Mouse (Mus musculus): Measurements from ENCODE around the gene Cemip2. TPM values are rescaled to one million over a fixed set of nuclear protein-coding genes. Genes with fewer than 3 reads are reported as not detected.

The Cemip2 gene
- polyA plus RNA-seq, 1 experiment = 12.6 TPM

GRCm38 (mm10) chr19:21825128-21825885 is 47.2 kb downstream of the Cemip2 start:
- Histone ChIP-seq H3K36me3 (ENCODE audit: control insufficient read depth, insufficient read depth) (peaks cover 59% of the 10 kb centered on the region), H3K79me2 (ENCODE audit: control insufficient read depth, insufficient read depth) (no peaks in the 10 kb centered on the region), H3K4me3 (ENCODE audit: insufficient read depth, poor library complexity, severe bottlenecking) (no peak overlapping the region), H3K79me3 (ENCODE audit: low read depth) (no peaks in the 10 kb centered on the region), H3K27me3 (ENCODE audit: control insufficient read depth, insufficient read depth, insufficient read length) (no peaks in the 10 kb centered on the region), H3ac (ENCODE audit: control insufficient read depth, insufficient read length, low read depth) (no peak overlapping the region)
- TF ChIP-seq MAX (IDR thresholded peaks at IDR 0.05) (no peak), USF1 (IDR thresholded peaks at IDR 0.05; ENCODE audit: low read depth) (no peak), CTCF (IDR thresholded peaks at IDR 0.05; ENCODE audit: control insufficient read depth, insufficient read depth, insufficient read length) (no peak), MYOG (IDR thresholded peaks at IDR 0.05; ENCODE audit: control insufficient read depth, extremely low read depth, insufficient read length) (no peak), MYOD1 (IDR thresholded peaks at IDR 0.05; ENCODE audit: control insufficient read depth, insufficient read length, low read depth) (no peak), FOSL1 (IDR thresholded peaks at IDR 0.05; ENCODE audit: insufficient read depth, low read length, poor library complexity, severe bottlenecking) (no peak), CEBPB (IDR thresholded peaks at IDR 0.05; ENCODE audit: low read depth) (no peak)

DNA sequence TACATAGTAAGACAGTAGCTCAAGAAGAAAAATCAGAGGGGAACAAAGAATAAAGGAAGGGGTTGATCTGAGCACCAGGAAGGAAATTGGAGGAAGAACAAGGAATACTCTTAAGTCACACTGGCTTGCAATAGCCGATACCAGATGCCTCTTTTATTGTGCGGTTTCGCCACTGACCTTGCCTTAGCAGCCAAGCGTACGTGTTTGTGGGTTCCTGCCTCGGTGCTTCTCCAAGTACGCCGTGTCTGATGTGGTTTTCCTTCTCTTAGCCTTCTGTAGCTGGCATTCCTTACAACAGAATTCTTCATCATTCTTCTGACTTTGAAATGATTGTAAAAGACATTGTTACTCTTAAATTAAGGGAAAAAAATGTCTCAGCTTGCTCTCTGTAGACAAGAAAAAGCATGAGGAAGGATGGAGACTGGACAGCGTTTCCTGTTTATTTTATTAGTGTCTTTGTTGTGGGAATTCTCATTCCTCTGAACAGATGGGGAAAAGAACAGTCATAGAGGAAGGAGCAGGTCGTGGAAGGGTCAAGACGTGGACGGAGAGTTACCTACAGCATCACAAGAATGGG is 55.4 kb downstream of the Cemip2 start:
- TF ChIP-seq MAX (IDR thresholded peaks at IDR 0.05) = no peak
- Histone ChIP-seq H3K36me3 (ENCODE audit: control insufficient read depth, insufficient read depth) (peaks cover 79% of the 10 kb centered on the region), H3K79me2 (ENCODE audit: control insufficient read depth, insufficient read depth) (no peaks in the 10 kb centered on the region)

GRCm38 (mm10) chr19:21834952-21835351 is 56.8 kb downstream of the Cemip2 start:
- Histone ChIP-seq H3K4me3 (ENCODE audit: insufficient read depth, poor library complexity, severe bottlenecking) (no peak overlapping the region), H3ac (ENCODE audit: control insufficient read depth, insufficient read length, low read depth) (no peak overlapping the region), H3K27me3 (ENCODE audit: control insufficient read depth, insufficient read depth, insufficient read length) (no peaks in the 10 kb centered on the region), H3K36me3 (ENCODE audit: control insufficient read depth, insufficient read depth) (peaks cover 67% of the 10 kb centered on the region), H3K79me3 (ENCODE audit: low read depth) (no peaks in the 10 kb centered on the region), H3K79me2 (ENCODE audit: control insufficient read depth, insufficient read depth) (no peaks in the 10 kb centered on the region)
- TF ChIP-seq USF1 (IDR thresholded peaks at IDR 0.05; ENCODE audit: low read depth) (no peak), MYOD1 (IDR thresholded peaks at IDR 0.05; ENCODE audit: control insufficient read depth, insufficient read length, low read depth) (no peak), MYOG (IDR thresholded peaks at IDR 0.05; ENCODE audit: control insufficient read depth, extremely low read depth, insufficient read length) (no peak), MAX (IDR thresholded peaks at IDR 0.05) (no peak), FOSL1 (IDR thresholded peaks at IDR 0.05; ENCODE audit: insufficient read depth, low read length, poor library complexity, severe bottlenecking) (no peak), CEBPB (IDR thresholded peaks at IDR 0.05; ENCODE audit: low read depth) (no peak), CTCF (IDR thresholded peaks at IDR 0.05; ENCODE audit: control insufficient read depth, insufficient read depth, insufficient read length) (no peak)

More for the DNA sequence above, 55.4 kb downstream of the Cemip2 start:
- Histone ChIP-seq H3ac (ENCODE audit: control insufficient read depth, insufficient read length, low read depth) (no peak overlapping the region), H3K4me3 (ENCODE audit: insufficient read depth, poor library complexity, severe bottlenecking) (no peak overlapping the region), H3K27me3 (ENCODE audit: control insufficient read depth, insufficient read depth, insufficient read length) (no peaks in the 10 kb centered on the region), H3K79me3 (ENCODE audit: low read depth) (no peaks in the 10 kb centered on the region)

DNA sequence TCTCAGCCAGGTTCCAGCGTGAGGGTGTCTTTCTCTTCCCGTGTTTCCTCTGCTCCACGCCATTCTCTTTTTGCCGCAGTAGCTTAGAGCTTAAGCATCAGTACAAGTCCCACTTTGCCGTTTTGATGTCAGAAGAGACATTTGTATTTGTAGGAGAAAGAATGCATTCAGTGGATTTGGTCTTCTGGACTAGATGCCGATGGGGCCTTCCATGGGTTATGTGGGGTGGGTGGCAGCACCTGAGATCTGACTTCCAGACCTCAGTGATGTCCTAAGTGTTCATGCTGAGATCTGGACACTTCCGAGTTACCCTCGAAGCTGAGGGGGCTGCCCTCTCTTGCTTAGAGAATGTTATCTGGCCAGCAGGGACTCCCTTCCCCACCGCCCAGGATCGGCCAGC is 72.6 kb downstream of the Cemip2 start:
- no peaks in the 10 kb centered on the region for H3K79me2 ChIP-seq (ENCODE audit: control insufficient read depth, insufficient read depth)
- TF ChIP-seq USF1 (IDR thresholded peaks at IDR 0.05; ENCODE audit: low read depth) = no peak
- TF ChIP-seq FOSL1 (IDR thresholded peaks at IDR 0.05; ENCODE audit: insufficient read depth, low read length, poor library complexity, severe bottlenecking) = no peak

DNA sequence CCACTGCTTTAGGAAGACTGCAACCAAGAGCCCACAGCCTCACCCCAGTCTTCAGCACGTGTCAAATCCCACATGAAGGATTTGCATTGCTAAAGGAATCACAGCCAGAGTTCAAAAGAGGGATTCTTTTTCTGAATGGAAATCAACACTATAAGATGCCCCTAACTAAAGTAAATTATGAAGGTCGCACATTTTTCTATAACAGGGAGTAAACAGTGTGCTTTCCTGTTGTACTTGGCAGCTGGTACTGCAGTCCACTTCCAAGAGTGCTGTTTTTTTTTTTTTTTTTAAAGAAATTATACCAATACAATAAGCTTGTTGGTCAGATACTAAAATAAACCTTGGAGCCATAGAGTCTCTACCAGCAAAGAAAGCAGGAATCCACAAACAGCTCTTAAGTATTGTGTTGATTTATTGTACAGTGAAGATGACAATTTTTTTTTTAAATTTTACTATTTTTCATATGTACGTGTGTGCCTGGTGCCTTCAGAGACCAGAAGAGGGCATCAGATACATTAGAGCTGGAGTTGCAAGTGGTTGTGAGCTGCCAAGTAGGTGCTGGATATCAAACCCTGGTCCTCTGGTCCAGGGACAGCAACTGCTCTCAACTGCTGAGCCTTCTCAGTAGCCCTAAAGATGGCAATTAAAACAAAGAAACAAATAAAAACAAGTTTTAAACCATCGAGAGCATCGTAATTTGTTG is 76.5 kb downstream of the Cemip2 start:
- Histone ChIP-seq H3ac (ENCODE audit: control insufficient read depth, insufficient read length, low read depth) (no peak overlapping the region), H3K79me2 (ENCODE audit: control insufficient read depth, insufficient read depth) (no peaks in the 10 kb centered on the region), H3K36me3 (ENCODE audit: control insufficient read depth, insufficient read depth) (peaks cover 61% of the 10 kb centered on the region), H3K79me3 (ENCODE audit: low read depth) (no peaks in the 10 kb centered on the region), H3K27me3 (ENCODE audit: control insufficient read depth, insufficient read depth, insufficient read length) (no peaks in the 10 kb centered on the region), H3K4me3 (ENCODE audit: insufficient read depth, poor library complexity, severe bottlenecking) (no peak overlapping the region)
- TF ChIP-seq FOSL1 (IDR thresholded peaks at IDR 0.05; ENCODE audit: insufficient read depth, low read length, poor library complexity, severe bottlenecking) = no peak
- TF ChIP-seq CEBPB (IDR thresholded peaks at IDR 0.05; ENCODE audit: low read depth) = no peak
- TF ChIP-seq CTCF (IDR thresholded peaks at IDR 0.05; ENCODE audit: control insufficient read depth, insufficient read depth, insufficient read length) = no peak
- no peak for TF ChIP-seq MAX (IDR thresholded peaks at IDR 0.05)

More for the DNA sequence above, 72.6 kb downstream of the Cemip2 start:
- Histone ChIP-seq H3K36me3 (ENCODE audit: control insufficient read depth, insufficient read depth) (peaks cover 50% of the 10 kb centered on the region), H3K4me3 (ENCODE audit: insufficient read depth, poor library complexity, severe bottlenecking) (no peak overlapping the region), H3ac (ENCODE audit: control insufficient read depth, insufficient read length, low read depth) (no peak overlapping the region), H3K79me3 (ENCODE audit: low read depth) (no peaks in the 10 kb centered on the region), H3K27me3 (ENCODE audit: control insufficient read depth, insufficient read depth, insufficient read length) (no peaks in the 10 kb centered on the region)
